Mouse (Mus musculus): ENCODE measurements at regions not wholly inside any gene's neighbourhood (a gene's known extent, or its start where the extent isn't known, plus 50 kb on each side); places are given as distances from the start of the nearest gene placed in this dataset.

- TF ChIP-seq USF2 (conservative IDR thresholded peaks at IDR 0.05; ENCODE audit: low read depth, low read length) (no peak), CTCF (conservative IDR thresholded peaks at IDR 0.05 in 1 of 2, IDR thresholded peaks at IDR 0.05 in 1 of 2; ENCODE audit: low read depth in 2 of 2, low read length in 2 of 2) (peak in 1 of 2 experiments; percentile 84; a peak in 3 of 4 replicates), PAX5 (IDR thresholded peaks at IDR 0.05; ENCODE audit: low read length) (no peak)
These were observed 56.1 kb upstream of the Vwde start for GRCm38 (mm10) chr6:13280835-13281234.

Measured in CH12.LX (cell line).